Mouse (Mus musculus) megakaryocyte-erythroid progenitor cell, adult 5 weeks (primary cell): ENCODE measurements around the gene Gm15080. TPM values are rescaled to one million over a fixed set of nuclear protein-coding genes. Genes with fewer than 3 reads are reported as not detected.

ENCODE experiments used
- polyA plus RNA-seq: library from polyadenylated mRNA; stranded (reverse); fragments of >175 nt; gene quantifications from 2 replicates; pipeline ENCODE4 v1.2.3, GENCODE M21; 2012

Gene Gm15080
- not detected in 2 replicates for polyA plus RNA-seq

GRCm38 (mm10) chrX:147992693-147993092 lies at the start of gene Gm15080:
Gene Gm15080 (plus strand): TSS chrX:147992993.

Other genes starting within 250 kb of the Gm15080 start
- not detected in 2 replicates for gene Gm15128, start 227.0 kb upstream of the Gm15080 start, polyA plus RNA-seq
- gene Gm15107, start 187.7 kb downstream of the Gm15080 start, polyA plus RNA-seq, result not detected in 2 replicates